Mouse (Mus musculus): ENCODE results near the gene Gm10320. TPM values are rescaled to one million over a fixed set of nuclear protein-coding genes. Genes with fewer than 3 reads are reported as not detected.

Gm10320 gene
- polyA plus RNA-seq, 1 experiment from 2014 or later, result 1.1 TPM

- no peak overlapping the region for H3K4me3 ChIP-seq
- no peak overlapping the region; the same call in 1 of the 2 replicates for H3K27ac ChIP-seq (replicated peaks)
- peaks cover 86% of the 10 kb centered on the region for H3K27me3 ChIP-seq (ENCODE audit: low read depth, poor library complexity, severe bottlenecking)
- peaks cover 22% of the 10 kb centered on the region for H3K4me1 ChIP-seq
- WGBS, result 35% methylated on average over 11 of the region's 11 CpGs
- H3K9me3 ChIP-seq (replicated peaks), result 0 out of 2 replicates have a peak, but pooled peaks cover 5% of the 10 kb centered on the region
- DNase-seq (ENCODE audit: low spot score), result peak; percentile 28
- H3K36me3 ChIP-seq, result no peaks in the 10 kb centered on the region
Measured at GRCm38 (mm10) chr13:98518341-98518740, 26.5 kb upstream of the Gm10320 start.

- Histone ChIP-seq H3K36me3 (no peaks in the 10 kb centered on the region), H3K27ac (replicated peaks) (no peak overlapping the region), H3K4me1 (peaks cover 22% of the 10 kb centered on the region), H3K27me3 (ENCODE audit: low read depth, poor library complexity, severe bottlenecking) (peaks cover 79% of the 10 kb centered on the region), H3K9me3 (replicated peaks) (0 out of 2 replicates have a peak, but pooled peaks cover 5% of the 10 kb centered on the region), H3K4me3 (no peak overlapping the region)
- peak; percentile 15 for DNase-seq (ENCODE audit: low spot score)
- 53% methylated on average over 5 of the region's 5 CpGs for WGBS
Measured at GRCm38 (mm10) chr13:98517666-98518065, 25.9 kb upstream of the Gm10320 start.

GRCm38 (mm10) chr13:98516985-98517384 lies 25.2 kb upstream of the Gm10320 start:
- H3K4me1 ChIP-seq, result peaks cover 22% of the 10 kb centered on the region
- 86% methylated on average over 4 of the region's 4 CpGs for WGBS
- no peak overlapping the region for H3K4me3 ChIP-seq
- H3K27ac ChIP-seq (replicated peaks), result no peak overlapping the region
- no peaks in the 10 kb centered on the region for H3K36me3 ChIP-seq
- peaks cover 77% of the 10 kb centered on the region for H3K27me3 ChIP-seq (ENCODE audit: low read depth, poor library complexity, severe bottlenecking)
- no peaks in the 10 kb centered on the region for H3K9me3 ChIP-seq (replicated peaks)
- peak; percentile 10 for DNase-seq (ENCODE audit: low spot score)

- H3K36me3 ChIP-seq, result no peaks in the 10 kb centered on the region
- 85% methylated on average over 4 of the region's 4 CpGs for WGBS
- H3K27me3 ChIP-seq (ENCODE audit: low read depth, poor library complexity, severe bottlenecking), result peaks cover 76% of the 10 kb centered on the region
- H3K27ac ChIP-seq (replicated peaks), result no peak overlapping the region
- no peak overlapping the region for H3K4me3 ChIP-seq
- no peaks in the 10 kb centered on the region for H3K9me3 ChIP-seq (replicated peaks)
- peaks cover 7% of the 10 kb centered on the region for H3K4me1 ChIP-seq
- DNase-seq (ENCODE audit: low spot score), result no peak
Measured at GRCm38 (mm10) chr13:98512066-98512465, 20.3 kb upstream of the Gm10320 start.

GRCm38 (mm10) chr13:98507656-98508055 lies 15.9 kb upstream of the Gm10320 start:
- Histone ChIP-seq H3K27ac (replicated peaks) (no peak overlapping the region), H3K36me3 (no peaks in the 10 kb centered on the region), H3K4me1 (peaks cover 34% of the 10 kb centered on the region), H3K27me3 (ENCODE audit: low read depth, poor library complexity, severe bottlenecking) (peaks cover 91% of the 10 kb centered on the region), H3K9me3 (replicated peaks) (no peaks in the 10 kb centered on the region), H3K4me3 (no peak overlapping the region)
- no peak for DNase-seq (ENCODE audit: low spot score)
- 64% methylated on average over 2 of the region's 2 CpGs for WGBS

- H3K4me1 ChIP-seq, result peaks cover 46% of the 10 kb centered on the region
- peak; percentile 10 for DNase-seq (ENCODE audit: low spot score)
- no peaks in the 10 kb centered on the region for H3K9me3 ChIP-seq (replicated peaks)
- H3K36me3 ChIP-seq, result no peaks in the 10 kb centered on the region
- H3K27me3 ChIP-seq (ENCODE audit: low read depth, poor library complexity, severe bottlenecking), result peaks cover 94% of the 10 kb centered on the region
- no peak overlapping the region for H3K4me3 ChIP-seq
- 24% methylated on average over 4 of the region's 4 CpGs for WGBS
- no peak overlapping the region for H3K27ac ChIP-seq (replicated peaks)
Measured at GRCm38 (mm10) chr13:98506496-98506895, 14.7 kb upstream of the Gm10320 start.

- Histone ChIP-seq H3K27ac (replicated peaks) (no peak overlapping the region), H3K4me1 (peaks cover 48% of the 10 kb centered on the region), H3K4me3 (no peak overlapping the region), H3K36me3 (no peaks in the 10 kb centered on the region), H3K27me3 (ENCODE audit: low read depth, poor library complexity, severe bottlenecking) (peaks cover 99% of the 10 kb centered on the region), H3K9me3 (replicated peaks) (no peaks in the 10 kb centered on the region)
- DNase-seq (ENCODE audit: low spot score), result peak; percentile 14
- WGBS, result 5% methylated on average over 6 of the region's 6 CpGs
Measured at GRCm38 (mm10) chr13:98505989-98506388, 14.2 kb upstream of the Gm10320 start.

GRCm38 (mm10) chr13:98505489-98505857 lies 13.7 kb upstream of the Gm10320 start:
- Histone ChIP-seq H3K27me3 (ENCODE audit: low read depth, poor library complexity, severe bottlenecking) (peaks cover 100% of the 10 kb centered on the region), H3K4me1 (peaks cover 53% of the 10 kb centered on the region), H3K27ac (replicated peaks) (peak overlapping the region; percentile 85; the same call in 1 of the 2 replicates), H3K36me3 (no peaks in the 10 kb centered on the region), H3K9me3 (replicated peaks) (no peaks in the 10 kb centered on the region), H3K4me3 (peak overlapping the region; percentile 60)
- peak; percentile 45 for DNase-seq (ENCODE audit: low spot score)
- WGBS, result 4% methylated on average over 11 of the region's 11 CpGs

GRCm38 (mm10) chr13:98504661-98505488 lies 13.1 kb upstream of the Gm10320 start:
- H3K4me1 ChIP-seq, result peaks cover 53% of the 10 kb centered on the region
- under 1% methylated on average over 48 of the region's 51 CpGs for WGBS
- H3K9me3 ChIP-seq (replicated peaks), result no peaks in the 10 kb centered on the region
- H3K36me3 ChIP-seq, result no peaks in the 10 kb centered on the region
- peak overlapping the region; percentile 85 for H3K27ac ChIP-seq (replicated peaks)
- H3K27me3 ChIP-seq (ENCODE audit: low read depth, poor library complexity, severe bottlenecking), result peaks cover 100% of the 10 kb centered on the region
- peak overlapping the region; percentile 60 for H3K4me3 ChIP-seq
- DNase-seq (ENCODE audit: low spot score), result peak; percentile 81

GRCm38 (mm10) chr13:98504181-98504660 lies 12.4 kb upstream of the Gm10320 start:
- Histone ChIP-seq H3K4me3 (peak overlapping the region; percentile 60), H3K27me3 (ENCODE audit: low read depth, poor library complexity, severe bottlenecking) (peaks cover 100% of the 10 kb centered on the region), H3K9me3 (replicated peaks) (no peaks in the 10 kb centered on the region), H3K27ac (replicated peaks) (peak overlapping the region; percentile 85), H3K36me3 (no peaks in the 10 kb centered on the region), H3K4me1 (peaks cover 53% of the 10 kb centered on the region)
- under 1% methylated on average over 27 of the region's 27 CpGs for WGBS
- DNase-seq (ENCODE audit: low spot score), result peak; percentile 83

- H3K27ac ChIP-seq (replicated peaks), result peak overlapping the region; percentile 85; the same call in 1 of the 2 replicates
- H3K4me1 ChIP-seq, result peaks cover 53% of the 10 kb centered on the region
- peaks cover 100% of the 10 kb centered on the region for H3K27me3 ChIP-seq (ENCODE audit: low read depth, poor library complexity, severe bottlenecking)
- no peaks in the 10 kb centered on the region for H3K36me3 ChIP-seq
- under 1% methylated on average over 8 of the region's 8 CpGs for WGBS
- H3K9me3 ChIP-seq (replicated peaks), result no peaks in the 10 kb centered on the region
- DNase-seq (ENCODE audit: low spot score), result peak; percentile 68
- peak overlapping the region; percentile 60 for H3K4me3 ChIP-seq
Measured at GRCm38 (mm10) chr13:98503601-98504000, 11.8 kb upstream of the Gm10320 start.

- Histone ChIP-seq H3K4me1 (peaks cover 53% of the 10 kb centered on the region), H3K9me3 (replicated peaks) (no peaks in the 10 kb centered on the region), H3K36me3 (no peaks in the 10 kb centered on the region), H3K27me3 (ENCODE audit: low read depth, poor library complexity, severe bottlenecking) (peaks cover 100% of the 10 kb centered on the region), H3K4me3 (peak overlapping the region; percentile 60), H3K27ac (replicated peaks) (peak overlapping the region; percentile 74)
- WGBS, result under 1% methylated on average over 27 of the region's 27 CpGs
- DNase-seq (ENCODE audit: low spot score), result peak; percentile 70
Measured at GRCm38 (mm10) chr13:98502813-98503341, 11.1 kb upstream of the Gm10320 start.

All from midbrain, embryonic 10.5 days (tissue).